Mouse (Mus musculus) embryonic fibroblast, embryonic 13.5 days (primary cell): Measurements from ENCODE around the gene Gk2.

Experiments used
- CTCF ChIP-seq: IDR thresholded peaks from 2 replicates; pipeline ENCODE4 v1.5.1; 2011; ENCODE audit warnings: mild to moderate bottlenecking, control low read depth, low read length, moderate library complexity, borderline replicate concordance; ENCODE audit not compliant: insufficient read depth
- POLR2A ChIP-seq: IDR thresholded peaks from 2 replicates; pipeline ENCODE4 v1.6.1; 2011; ENCODE audit warnings: low read depth, mild to moderate bottlenecking, control low read depth, low read length, moderate library complexity

- TF ChIP-seq POLR2A (no peak), CTCF (no peak)
Observed at GRCm38 (mm10) chr5:97466430-97467158, 9.8 kb upstream of the Gk2 start.
